Mouse (Mus musculus) embryonic facial prominence, embryonic 14.5 days (tissue): ENCODE results near the gene Tmem43. TPM values are rescaled to one million over a fixed set of nuclear protein-coding genes. Genes with fewer than 3 reads are reported as not detected.

ENCODE experiments used
- ATAC-seq: fragments of 200-750 bp; cut with Nextera tagmentation; 2 replicates; pipeline ENCODE4 v1.8.0; 2017; ENCODE audit warnings: low read depth, moderate number of reproducible peaks, moderate TSS enrichment
- DNase-seq: peaks from one replicate; pipeline ENCODE4 v3.0.0-alpha.2; 2015; ENCODE audit warnings: low spot score
- H3K27ac ChIP-seq: fragments of 300-500 bp; sonication (generic); replicated peaks from 2 replicates; pipeline ENCODE4 v1.5.1; 2014; ENCODE audit warnings: low read depth, mild to moderate bottlenecking, low read length, moderate library complexity
- H3K27me3 ChIP-seq: fragments of 300-500 bp; sonication (generic); replicated peaks from 2 replicates; pipeline ENCODE4 v1.6.1; 2014; ENCODE audit warnings: low read length; ENCODE audit not compliant: control insufficient read depth, insufficient read depth
- H3K36me3 ChIP-seq: fragments of 300-500 bp; sonication (generic); 2 replicates; pipeline ENCODE4 v1.6.1; 2014; ENCODE audit warnings: low read length, mixed read lengths; ENCODE audit not compliant: control insufficient read depth, insufficient read depth
- H3K4me1 ChIP-seq: fragments of 300-500 bp; sonication (generic); 2 replicates; pipeline ENCODE4 v1.6.1; 2014; ENCODE audit warnings: antibody characterized with exemption, low read length; ENCODE audit not compliant: control insufficient read depth, insufficient read depth
- H3K4me2 ChIP-seq: fragments of 300-500 bp; sonication (generic); 2 replicates; pipeline ENCODE4 v1.6.1; 2014; ENCODE audit warnings: low read depth, mild to moderate bottlenecking, low read length, moderate library complexity, mixed read lengths
- H3K4me3 ChIP-seq: fragments of 300-500 bp; sonication (generic); 2 replicates; pipeline ENCODE4 v1.5.1; 2014; ENCODE audit warnings: low read depth, mild to moderate bottlenecking, low read length
- H3K9ac ChIP-seq: fragments of 300-500 bp; sonication (generic); 2 replicates; pipeline ENCODE4 v1.6.1; 2014; ENCODE audit warnings: low read depth, mild to moderate bottlenecking, low read length, moderate library complexity, mixed read lengths
- H3K9me3 ChIP-seq: fragments of 300-500 bp; sonication (generic); 2 replicates; pipeline ENCODE4 v1.6.1; 2016; ENCODE audit warnings: low read length; ENCODE audit not compliant: control insufficient read depth
- WGBS: fragments of 180-500 bp; shearing (Covaris S2); extraction: QIAGEN DNeasy Blood & Tissue Kit; methylation state at CpG from one replicate; pipeline ENCODE4 v1.1.7; 2014; 5-methylcytosine and 5-hydroxymethylcytosine counted together
- polyA plus RNA-seq: library from polyadenylated mRNA; unstranded; fragments of >200 nt; fragmentation: Nextera tagmentation; extraction: Ambion mirVana; gene quantifications from 2 replicates; pipeline ENCODE4 v1.2.1, GENCODE M21; 2014

Tmem43 gene
- 68.2 and 69.5 TPM in 2 replicates for polyA plus RNA-seq

DNA sequence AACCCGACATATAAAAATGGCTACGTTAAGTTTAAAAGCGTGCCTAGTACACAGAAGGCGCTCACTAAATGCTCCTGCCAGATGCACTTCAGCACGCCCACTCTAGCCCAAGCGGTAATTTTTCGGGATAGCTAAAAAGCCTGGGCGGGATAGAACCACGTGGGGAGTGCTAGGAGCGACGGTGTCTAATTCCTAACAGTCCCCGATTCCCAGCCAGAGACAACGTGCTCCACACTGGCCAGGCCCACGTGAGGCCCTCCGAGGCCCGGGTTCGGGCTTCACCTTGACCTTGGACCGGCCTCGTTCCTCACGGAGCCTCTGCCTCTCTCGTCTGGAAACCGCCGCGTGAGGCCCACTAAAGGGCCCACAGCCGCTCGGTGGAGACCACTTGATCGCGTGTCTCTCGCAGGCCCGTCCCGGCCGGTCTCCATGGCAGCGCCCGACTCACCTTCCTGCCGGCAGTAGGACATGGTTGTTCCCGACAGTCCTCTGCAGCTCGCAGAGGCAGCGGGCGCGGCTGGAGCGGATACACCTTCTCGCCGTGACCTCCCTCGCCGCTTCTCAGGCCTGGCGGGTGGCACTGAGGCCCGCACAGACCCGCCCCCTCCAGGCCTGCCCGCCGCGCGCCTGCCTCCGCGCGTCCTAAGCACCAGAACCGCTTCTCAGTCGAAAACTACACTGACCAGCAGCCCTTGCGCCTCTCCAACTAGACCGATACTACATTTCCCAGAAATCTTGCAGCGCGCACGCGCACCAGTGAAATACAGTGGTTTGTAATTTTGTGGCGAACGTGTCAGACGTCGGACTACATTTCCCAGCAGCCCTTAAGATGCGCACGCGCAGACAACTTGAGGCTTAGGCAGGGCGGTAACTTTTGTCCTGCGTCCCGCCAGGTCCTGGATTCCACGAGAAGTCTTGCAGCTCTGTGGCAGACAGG, at the start of gene Tmem43, which contains the start of gene Chchd4:
Tmem43 (plus strand) TSS at position 836 of the 937 bp plus-strand sequence.
Chchd4 (minus strand) TSS at position 679 of the 937 bp plus-strand sequence.
- peak within 1 kb of the TSS; percentile 83 for H3K4me3 ChIP-seq
- peak; percentile 97 for ATAC-seq

DNA sequence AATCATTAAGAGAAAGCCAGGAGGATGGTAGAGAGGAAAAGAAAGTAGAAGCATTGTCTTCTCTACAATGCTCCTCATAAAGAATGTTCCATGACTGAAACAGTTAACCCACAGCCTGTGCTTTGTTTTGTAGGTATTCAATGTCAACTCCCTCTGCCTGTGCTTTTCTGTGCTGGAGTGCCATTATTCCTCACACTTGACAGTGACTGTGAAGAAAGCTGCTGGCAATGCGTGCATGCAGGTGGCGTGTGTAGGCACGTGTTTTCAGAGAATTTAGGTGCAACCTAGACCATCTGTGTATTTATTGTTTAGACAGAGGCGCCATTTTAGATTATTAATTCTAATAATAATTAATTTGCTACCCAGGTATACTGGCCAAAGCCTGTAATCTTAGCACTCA, 49.4 kb upstream of the Tmem43 start:
- Histone ChIP-seq H3K36me3 (no peaks in the 10 kb centered on the region), H3K9me3 (no peaks in the 10 kb centered on the region), H3K9ac (no peak overlapping the region), H3K4me2 (no peak overlapping the region), H3K4me3 (no peak overlapping the region), H3K27me3 (no peaks in the 10 kb centered on the region), H3K4me1 (no peaks in the 10 kb centered on the region), H3K27ac (no peak overlapping the region)
- no peak for ATAC-seq
- 60% methylated on average over 4 of the region's 4 CpGs for whole genome bisulfite sequencing
- DNase-seq: no peak

More for the DNA sequence above, at the start of gene Tmem43, which contains the start of gene Chchd4:
- peak; percentile 100 for DNase-seq
- under 1% methylated on average over 59 of the region's 74 CpGs for whole genome bisulfite sequencing
- H3K27me3 ChIP-seq: no peaks in the 10 kb centered on the region
- H3K4me1 ChIP-seq: peaks cover 17% of the 10 kb centered on the region
- no peaks in the 10 kb centered on the region for H3K9me3 ChIP-seq
- H3K36me3 ChIP-seq: peaks cover 21% of the 10 kb centered on the region
- H3K4me2 ChIP-seq: peak within 1 kb of the TSS; percentile 71
- peak within 1 kb of the TSS; percentile 88 for H3K27ac ChIP-seq
- peak within 1 kb of the TSS; percentile 89 for H3K9ac ChIP-seq

DNA sequence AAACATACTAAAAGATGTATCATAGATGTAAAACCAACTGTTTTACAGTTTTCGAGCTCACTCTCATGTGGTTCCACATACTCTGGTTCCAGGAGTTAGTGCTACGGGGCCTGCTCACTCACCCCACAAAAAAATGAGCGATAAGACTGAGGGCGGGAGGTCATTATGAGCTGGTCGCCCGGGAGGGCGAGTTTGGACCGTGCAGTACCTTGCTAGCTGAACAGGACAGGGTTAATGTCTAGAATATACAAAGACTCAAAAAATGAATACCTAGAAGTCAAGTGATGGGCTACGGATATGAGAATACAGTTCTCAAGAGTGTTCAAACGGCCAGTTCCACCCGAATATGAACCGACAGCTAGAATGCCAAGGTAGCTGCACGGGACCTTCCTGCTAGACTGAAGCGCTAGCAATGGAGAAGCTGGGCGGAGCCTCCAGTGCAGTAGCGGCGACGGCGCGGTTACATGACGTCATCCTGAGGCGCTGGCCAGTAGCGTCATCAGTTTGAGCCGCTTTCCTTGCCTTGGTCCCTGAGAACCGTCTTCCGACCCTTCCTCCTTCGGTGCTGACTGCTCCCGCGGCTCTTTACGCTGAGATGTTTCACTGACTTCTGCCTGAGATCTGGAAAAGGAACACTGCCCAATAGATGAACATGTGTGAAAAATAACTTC, 32.9 kb upstream of the Tmem43 start:
- WGBS: 1% methylated on average over 30 of the region's 30 CpGs

DNA sequence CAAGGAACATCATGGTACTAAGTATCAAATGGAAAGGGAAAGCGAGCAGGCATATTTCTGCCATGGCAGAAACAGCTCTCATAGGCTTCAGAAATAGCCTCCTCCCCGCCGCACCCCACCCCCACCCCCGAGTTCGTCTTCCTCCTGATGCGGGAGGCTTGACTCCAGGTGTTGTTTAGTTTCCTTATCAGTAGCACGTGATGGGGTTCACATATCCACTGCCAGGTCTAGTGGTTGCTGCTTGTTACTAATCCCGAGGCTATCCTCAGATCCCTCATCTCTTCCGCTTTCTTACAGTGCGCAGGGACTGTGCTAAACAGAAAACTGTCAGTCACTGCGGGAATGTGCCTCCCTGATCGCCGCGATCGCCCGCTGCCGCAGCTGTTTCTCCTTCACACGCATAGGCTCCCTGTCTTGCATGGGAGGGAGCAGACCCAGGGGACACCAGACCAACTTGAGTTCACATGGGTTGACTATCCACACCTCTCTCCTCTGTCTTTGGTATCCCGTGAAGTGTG, 32.3 kb upstream of the Tmem43 start:
- Histone ChIP-seq H3K27me3 (no peaks in the 10 kb centered on the region), H3K9me3 (no peaks in the 10 kb centered on the region), H3K27ac (0 out of 2 replicates have a peak overlapping the region, but pooled peaks have one; percentile 46), H3K4me3 (peak overlapping the region; percentile 62), H3K4me1 (no peaks in the 10 kb centered on the region), H3K36me3 (no peaks in the 10 kb centered on the region), H3K4me2 (peak overlapping the region; percentile 86), H3K9ac (peak overlapping the region; percentile 76)
- DNase-seq (peak; percentile 5), ATAC-seq (peak; percentile 54)
- WGBS: 3% methylated on average over 19 of the region's 19 CpGs

More for the DNA sequence above, 32.9 kb upstream of the Tmem43 start:
- peak overlapping the region; percentile 46; the same call in 1 of the 2 replicates for H3K27ac ChIP-seq
- H3K4me3 ChIP-seq: peak overlapping the region; percentile 62
- no peaks in the 10 kb centered on the region for H3K4me1 ChIP-seq
- H3K4me2 ChIP-seq: peak overlapping the region; percentile 86
- H3K9me3 ChIP-seq: no peaks in the 10 kb centered on the region
- ATAC-seq: peak; percentile 98
- H3K9ac ChIP-seq: peak overlapping the region; percentile 76
- peak; percentile 97 for DNase-seq
- H3K27me3 ChIP-seq: no peaks in the 10 kb centered on the region
- no peaks in the 10 kb centered on the region for H3K36me3 ChIP-seq

DNA sequence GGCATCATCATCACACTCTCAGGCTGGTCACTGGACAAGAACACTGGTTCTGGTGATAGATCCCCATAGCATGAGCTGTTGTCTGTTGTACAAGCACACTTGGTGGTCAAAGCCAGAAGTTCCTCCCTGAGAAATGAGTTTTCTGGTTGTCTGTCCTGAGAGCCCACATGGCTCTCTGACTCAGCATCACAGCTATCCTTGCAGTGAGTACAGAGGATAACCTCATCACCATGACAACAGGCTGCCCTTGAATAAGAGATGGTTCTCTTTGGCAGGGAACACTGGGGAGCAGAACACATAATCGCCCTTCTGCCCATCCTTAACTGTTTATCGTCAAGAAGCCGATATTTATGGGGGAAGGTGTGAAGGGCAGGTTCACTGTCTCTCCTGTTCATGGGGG, 28.2 kb upstream of the Tmem43 start:
- Histone ChIP-seq H3K9ac (no peak overlapping the region), H3K27me3 (no peaks in the 10 kb centered on the region), H3K4me1 (no peaks in the 10 kb centered on the region), H3K4me3 (no peak overlapping the region), H3K4me2 (no peak overlapping the region), H3K27ac (no peak overlapping the region), H3K36me3 (no peaks in the 10 kb centered on the region), H3K9me3 (no peaks in the 10 kb centered on the region)
- DNase-seq (no peak), ATAC-seq (no peak)
- WGBS: 81% methylated on average over 3 of the region's 3 CpGs

DNA sequence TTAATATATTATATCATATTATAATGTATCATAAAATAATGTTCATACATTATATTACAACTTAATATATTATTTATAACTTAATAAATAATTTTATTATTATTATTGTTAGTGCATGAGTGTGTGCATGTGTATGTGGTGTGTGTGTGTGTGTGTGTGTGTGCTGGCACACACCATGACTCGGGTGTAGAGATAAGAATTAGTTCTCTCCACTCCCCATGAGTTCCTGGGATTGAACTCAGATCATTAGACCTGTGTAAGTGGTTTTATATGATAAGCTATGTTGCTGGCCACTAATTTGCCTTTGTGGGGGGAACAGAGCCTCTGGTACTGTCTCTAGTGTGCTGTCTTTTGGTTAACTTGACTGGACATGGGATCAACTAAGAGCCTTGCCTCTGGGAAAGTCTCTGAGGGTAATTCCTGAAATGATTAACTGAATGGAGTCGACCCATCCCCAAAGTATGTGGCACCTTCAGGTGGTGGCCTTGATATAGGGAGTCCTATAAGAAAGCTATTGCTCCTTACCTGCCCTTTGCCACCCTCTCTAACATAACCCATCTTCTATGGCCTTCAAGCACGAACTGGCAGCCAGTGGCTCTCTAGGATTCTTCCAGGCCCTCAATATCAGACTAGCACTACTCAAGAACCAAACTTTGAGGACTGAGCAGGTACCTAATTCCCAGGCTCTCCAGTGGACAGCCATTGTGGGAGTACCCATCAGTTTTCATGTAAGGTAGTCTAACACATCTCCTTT, 23.9 kb upstream of the Tmem43 start:
- Histone ChIP-seq H3K9me3 (no peaks in the 10 kb centered on the region), H3K4me1 (no peaks in the 10 kb centered on the region), H3K4me2 (no peak overlapping the region), H3K4me3 (no peak overlapping the region), H3K36me3 (no peaks in the 10 kb centered on the region), H3K27ac (no peak overlapping the region), H3K27me3 (no peaks in the 10 kb centered on the region), H3K9ac (no peak overlapping the region)
- ATAC-seq: no peak
- DNase-seq: no peak
- 51% methylated on average over 3 of the region's 3 CpGs for WGBS

DNA sequence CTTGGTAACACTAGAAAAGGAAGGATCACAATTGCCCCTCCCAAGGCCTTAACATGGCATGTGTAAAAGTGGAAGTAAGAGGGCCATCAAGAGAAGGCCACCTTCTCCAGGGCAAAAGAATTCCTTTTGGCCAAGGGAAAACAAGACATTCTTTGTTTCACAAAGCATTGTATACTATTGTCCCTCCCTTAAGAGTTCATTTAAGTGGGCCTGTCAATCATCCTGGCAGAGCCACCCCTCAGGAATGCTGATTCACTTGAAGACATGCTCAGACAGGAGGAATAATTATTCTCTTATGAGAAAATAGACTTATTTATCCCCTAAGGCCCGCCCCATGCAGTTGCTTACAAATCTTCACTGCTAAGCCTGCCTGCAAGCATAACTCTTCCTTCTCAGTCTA, 21.4 kb upstream of the Tmem43 start:
- H3K4me1 ChIP-seq: no peaks in the 10 kb centered on the region
- no peaks in the 10 kb centered on the region for H3K36me3 ChIP-seq
- WGBS: 68% methylated on average over 1 of the region's 1 CpGs
- no peak overlapping the region for H3K4me2 ChIP-seq
- DNase-seq (peak; percentile 19), ATAC-seq (no peak)
- H3K9me3 ChIP-seq: no peaks in the 10 kb centered on the region
- no peak overlapping the region for H3K9ac ChIP-seq
- no peaks in the 10 kb centered on the region for H3K27me3 ChIP-seq
- no peak overlapping the region for H3K27ac ChIP-seq
- H3K4me3 ChIP-seq: no peak overlapping the region

DNA sequence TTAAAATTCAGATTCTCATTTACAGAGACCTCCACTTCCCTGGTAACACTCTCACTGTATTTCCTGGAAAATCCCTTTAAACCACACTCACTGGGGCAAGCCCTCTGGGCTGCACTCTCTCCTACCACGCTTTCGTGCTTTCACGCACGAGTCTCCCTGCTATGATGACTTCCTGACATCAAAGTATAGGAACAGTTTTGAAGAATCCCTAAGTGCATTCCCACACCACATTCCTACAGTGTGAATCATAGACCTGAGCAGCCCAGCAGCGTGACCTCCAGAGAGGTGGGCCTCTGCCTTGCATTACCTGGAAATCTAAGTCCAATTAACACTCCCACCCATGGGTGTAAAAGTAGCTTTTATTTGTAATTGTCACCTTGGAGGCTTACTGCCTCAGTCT, 19.0 kb upstream of the Tmem43 start:
- H3K4me1 ChIP-seq: no peaks in the 10 kb centered on the region
- no peak overlapping the region for H3K9ac ChIP-seq
- no peak overlapping the region for H3K4me2 ChIP-seq
- no peaks in the 10 kb centered on the region for H3K36me3 ChIP-seq
- H3K27ac ChIP-seq: no peak overlapping the region
- 29% methylated on average over 5 of the region's 5 CpGs for WGBS
- DNase-seq (no peak), ATAC-seq (no peak)
- H3K27me3 ChIP-seq: no peaks in the 10 kb centered on the region
- H3K4me3 ChIP-seq: no peak overlapping the region
- no peaks in the 10 kb centered on the region for H3K9me3 ChIP-seq
